Mouse (Mus musculus): ENCODE data around the gene Atg10.
A peak's percentile ranks its signal among the peaks of the same experiment; 100 is the strongest.

- no peak for TF ChIP-seq EP300 (IDR thresholded peaks at IDR 0.05; ENCODE audit: low read depth)
- peak; percentile 86 for TF ChIP-seq CTCF (IDR thresholded peaks at IDR 0.05; ENCODE audit: low read depth)
Measured at GRCm38 (mm10) chr13:90929847-90930246, 293.9 kb downstream of the Atg10 start.
